Mouse (Mus musculus) MEL-GATA-1-ER (cell line): ENCODE measurements around the gene Pou2af1.
A peak's percentile ranks its signal among the peaks of the same experiment; 100 is the strongest.

Experiments used
- DNase-seq: peaks from one replicate; pipeline ENCODE4 v3.0.0-alpha.2; 2012; ENCODE audit warnings: low read depth; ENCODE audit errors: extremely low read depth

Pou2af1 gene

DNA sequence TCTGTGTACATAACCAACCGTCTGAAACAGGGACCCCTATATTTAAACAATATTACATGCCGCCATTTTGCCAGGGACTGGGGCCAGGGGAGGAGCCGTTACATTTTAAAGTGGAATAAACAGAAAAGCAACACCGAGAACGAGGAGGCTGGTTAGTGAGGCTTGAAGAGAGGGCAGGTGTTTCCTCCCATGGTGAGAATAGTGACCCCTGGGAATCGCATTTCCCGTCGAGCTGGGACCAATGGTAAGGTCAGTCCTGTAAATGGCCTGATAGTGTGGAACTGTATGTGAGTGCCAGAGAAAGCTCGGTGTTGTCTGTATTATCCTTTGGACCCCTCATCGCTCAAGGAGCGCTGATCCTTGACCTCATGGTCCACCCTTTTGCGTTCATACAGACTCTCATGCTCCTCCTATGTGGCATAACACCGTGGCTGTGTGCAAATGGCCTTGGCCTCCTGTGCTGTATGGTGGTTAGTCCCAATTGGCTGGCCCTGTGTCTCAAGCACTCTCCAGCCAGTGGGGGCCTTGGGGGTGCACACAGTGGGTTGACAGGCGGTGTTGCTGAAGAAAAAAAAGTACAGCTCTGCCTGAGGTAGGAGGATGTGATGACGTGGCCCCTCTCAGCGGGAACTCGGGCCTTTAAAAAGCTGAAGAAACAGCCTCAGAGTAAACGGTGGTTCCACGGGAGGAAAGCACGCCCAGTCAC, at the start of gene Pou2af1:
Gene Pou2af1 (plus strand): TSS at position 686 of the 706 bp plus-strand sequence.
- no peak for DNase-seq

DNA sequence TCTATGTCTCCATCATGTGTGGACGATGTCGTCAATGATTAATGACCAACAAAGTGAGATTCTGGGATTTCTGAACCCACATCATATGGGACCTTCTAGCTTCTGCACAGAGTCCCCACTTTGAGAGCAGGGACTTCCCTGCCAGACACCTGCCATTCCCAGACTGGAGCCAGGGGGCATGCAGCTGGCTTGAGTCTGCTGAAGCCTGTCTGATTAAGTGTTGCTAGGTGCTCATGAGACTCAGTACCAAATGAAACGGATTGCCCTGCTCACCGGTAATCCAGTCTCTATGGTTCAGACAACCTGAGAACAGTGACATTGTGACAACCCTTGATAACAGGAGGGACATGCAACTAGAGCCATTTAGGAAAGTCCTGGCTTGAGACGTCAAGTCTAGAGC, 49.5 kb upstream of the Pou2af1 start:
- DNase-seq: no peak

DNA sequence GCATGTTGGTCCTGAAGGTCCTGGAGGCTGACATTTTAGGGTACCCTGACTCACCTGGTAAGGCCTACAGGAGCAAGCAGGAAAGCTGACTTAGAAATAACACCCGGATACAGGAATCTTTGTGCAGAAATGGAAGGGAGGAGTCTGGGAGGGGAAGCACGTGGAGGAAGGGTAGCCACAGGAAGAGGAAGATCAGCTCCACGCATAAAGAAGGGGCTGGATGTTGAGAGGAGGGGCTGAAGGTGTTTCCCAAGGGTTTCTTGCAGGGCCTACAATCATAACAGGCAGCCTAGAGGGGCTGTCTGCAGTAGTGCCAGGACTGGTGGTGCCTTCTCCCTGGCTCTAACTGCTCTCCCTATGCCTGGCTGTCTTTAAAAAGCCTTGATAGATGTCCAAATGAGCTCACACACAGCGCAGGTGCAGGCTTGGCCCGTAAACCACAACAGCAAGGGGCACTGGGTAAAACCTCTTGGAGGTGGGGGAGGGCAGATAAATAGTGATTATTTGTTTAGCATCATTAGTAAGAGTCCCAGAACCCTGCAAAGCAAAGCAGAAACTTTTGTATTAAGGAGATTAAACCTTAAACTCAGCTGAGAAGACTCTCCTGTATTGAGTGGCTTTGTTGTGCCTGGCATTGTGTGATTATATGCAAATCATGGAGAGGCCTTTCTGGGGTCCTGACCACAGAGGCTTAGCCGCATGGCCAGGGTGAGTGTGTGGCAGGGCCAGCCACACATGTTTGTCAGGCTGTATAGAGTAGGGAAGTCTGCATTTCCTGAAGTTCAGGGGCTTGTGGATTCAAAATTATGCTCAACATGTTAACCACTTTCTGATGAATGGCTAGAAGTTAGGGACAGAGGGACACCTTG, 48.0 kb upstream of the Pou2af1 start, which contains the start of gene Gm32742:
Gene Gm32742 (minus strand): TSS at position 206 of the 869 bp plus-strand sequence.
- no peak for DNase-seq

DNA sequence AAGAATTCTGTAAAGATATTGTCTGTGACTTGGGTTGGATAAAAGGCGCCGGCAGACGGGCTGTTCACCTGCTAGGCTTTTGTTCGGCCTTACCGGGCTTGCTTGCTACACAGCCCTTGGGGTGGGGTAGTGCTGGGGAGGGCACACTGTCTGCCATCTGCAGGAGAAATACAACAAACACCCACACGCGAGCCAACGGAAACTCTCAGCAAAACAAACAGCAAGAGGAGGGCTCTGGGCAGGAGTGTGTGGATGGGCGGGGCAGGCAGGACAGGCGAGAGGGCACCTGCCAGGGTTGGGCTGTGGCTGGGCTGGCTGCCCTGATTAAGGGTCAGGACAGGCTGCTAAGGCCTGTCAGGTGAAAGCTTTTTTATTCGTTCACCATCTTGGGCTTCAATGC, 45.6 kb upstream of the Pou2af1 start:
- no peak for DNase-seq

DNA sequence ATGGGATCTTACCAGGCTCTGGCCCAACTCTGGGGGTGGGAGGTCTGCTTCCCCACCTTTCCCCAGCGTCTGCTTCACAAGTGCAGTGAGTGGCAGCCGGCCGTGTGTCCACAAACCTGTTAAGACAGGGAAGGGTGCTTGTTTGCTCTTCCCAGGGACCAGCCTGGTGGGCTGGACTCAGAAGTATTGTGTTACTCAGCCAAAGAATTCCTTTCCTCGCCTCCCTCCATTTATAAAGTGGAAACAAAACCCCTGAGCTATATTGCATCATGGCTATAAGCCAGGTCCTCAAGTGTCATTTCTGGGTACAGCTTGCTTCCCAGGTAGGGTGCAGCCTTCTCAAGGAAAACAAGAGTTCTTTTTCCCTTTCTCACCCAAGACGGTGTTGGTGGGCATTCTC, 44.8 kb upstream of the Pou2af1 start:
- no peak for DNase-seq

DNA sequence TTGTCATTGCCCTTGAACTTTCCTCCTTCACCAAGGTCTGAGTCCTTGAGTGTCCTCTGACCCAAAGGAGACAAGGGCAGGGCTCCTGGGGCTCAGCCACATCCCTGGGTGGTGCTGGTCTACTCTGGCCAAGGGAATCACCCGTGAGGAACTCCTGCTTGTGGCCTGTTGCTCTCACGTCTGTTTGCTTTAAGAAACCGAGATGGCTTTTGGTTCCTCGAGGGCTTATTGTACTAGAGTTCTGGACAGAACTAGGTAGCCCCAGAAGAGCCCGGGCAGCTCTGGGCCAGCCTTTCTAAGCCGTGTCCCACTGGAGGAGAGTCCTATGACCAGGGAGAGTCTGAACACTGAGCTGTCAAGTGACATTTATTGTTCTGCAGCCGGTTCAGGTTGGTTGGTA, 44.4 kb upstream of the Pou2af1 start:
- no peak for DNase-seq

DNA sequence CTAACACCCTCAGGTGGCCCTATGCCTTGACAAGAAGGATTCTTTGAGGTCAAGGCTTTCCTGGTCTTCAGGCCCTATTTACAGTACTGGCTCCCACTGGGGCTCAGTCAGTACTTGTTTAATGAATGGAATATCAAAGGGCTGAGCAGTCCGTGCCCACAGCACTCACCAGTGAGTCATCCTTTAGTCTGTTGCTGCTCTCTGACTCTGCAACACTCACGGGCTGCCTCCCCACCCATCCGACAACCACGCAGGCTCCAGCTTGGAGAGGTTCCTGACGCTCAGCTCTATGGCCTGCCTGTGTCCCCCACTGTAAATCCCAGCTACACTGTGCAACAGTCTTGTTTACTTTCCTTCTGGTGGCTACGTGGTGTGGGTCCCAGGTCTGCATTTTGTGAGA, 43.2 kb upstream of the Pou2af1 start:
- DNase-seq: no peak

DNA sequence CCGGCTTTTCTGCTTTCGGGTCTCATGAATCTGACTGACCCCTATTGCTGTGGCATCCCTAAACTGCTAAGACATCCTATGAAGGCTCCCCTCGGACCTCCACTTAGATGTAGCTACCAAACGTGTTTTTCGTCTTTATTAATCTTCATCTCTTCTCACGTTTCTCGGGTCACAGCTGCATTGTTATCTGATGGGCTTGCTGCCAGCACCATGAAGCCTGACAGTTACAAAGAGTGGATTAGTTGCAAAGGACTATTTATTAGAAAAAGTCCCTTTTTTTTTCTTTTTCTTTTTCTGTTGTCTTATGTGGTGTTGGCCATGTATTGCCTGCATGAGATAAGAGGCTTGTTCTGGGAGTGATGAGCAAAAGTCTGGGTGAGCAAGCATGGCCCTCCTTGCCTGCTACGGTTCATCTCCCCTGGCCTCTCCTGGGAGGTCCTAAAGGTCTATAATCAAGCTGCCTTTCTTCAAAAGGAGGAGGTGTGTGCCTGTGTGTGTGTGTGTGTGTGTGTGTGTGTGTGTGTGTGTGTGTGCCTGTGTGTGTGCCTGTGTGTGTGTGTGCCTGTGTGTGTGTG, 38.5 kb upstream of the Pou2af1 start:
- no peak for DNase-seq

GRCm38 (mm10) chr9:51175722-51176121, 37.8 kb upstream of the Pou2af1 start:
- DNase-seq: no peak

GRCm38 (mm10) chr9:51178297-51178696, 35.2 kb upstream of the Pou2af1 start:
- DNase-seq: no peak

DNA sequence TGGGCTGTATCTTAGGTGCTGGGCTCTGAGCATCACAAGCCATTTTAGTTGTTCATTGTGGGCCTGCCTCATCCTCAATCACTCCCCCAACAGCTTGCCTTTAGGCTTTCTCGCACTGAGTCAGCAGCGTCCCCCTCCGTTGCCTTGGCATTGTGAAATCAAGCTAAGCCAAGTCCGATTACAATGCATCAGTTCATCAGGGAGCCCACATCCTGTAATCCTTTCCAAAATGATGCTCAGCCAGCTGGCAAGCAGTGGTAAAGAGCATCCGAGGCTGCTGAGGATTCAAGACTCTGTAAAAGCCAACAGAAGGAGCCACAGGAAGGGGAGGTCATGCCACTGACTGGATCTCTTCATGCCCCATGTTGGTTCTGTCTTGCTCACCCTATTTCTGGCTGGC, 32.9 kb upstream of the Pou2af1 start:
- DNase-seq: no peak

DNA sequence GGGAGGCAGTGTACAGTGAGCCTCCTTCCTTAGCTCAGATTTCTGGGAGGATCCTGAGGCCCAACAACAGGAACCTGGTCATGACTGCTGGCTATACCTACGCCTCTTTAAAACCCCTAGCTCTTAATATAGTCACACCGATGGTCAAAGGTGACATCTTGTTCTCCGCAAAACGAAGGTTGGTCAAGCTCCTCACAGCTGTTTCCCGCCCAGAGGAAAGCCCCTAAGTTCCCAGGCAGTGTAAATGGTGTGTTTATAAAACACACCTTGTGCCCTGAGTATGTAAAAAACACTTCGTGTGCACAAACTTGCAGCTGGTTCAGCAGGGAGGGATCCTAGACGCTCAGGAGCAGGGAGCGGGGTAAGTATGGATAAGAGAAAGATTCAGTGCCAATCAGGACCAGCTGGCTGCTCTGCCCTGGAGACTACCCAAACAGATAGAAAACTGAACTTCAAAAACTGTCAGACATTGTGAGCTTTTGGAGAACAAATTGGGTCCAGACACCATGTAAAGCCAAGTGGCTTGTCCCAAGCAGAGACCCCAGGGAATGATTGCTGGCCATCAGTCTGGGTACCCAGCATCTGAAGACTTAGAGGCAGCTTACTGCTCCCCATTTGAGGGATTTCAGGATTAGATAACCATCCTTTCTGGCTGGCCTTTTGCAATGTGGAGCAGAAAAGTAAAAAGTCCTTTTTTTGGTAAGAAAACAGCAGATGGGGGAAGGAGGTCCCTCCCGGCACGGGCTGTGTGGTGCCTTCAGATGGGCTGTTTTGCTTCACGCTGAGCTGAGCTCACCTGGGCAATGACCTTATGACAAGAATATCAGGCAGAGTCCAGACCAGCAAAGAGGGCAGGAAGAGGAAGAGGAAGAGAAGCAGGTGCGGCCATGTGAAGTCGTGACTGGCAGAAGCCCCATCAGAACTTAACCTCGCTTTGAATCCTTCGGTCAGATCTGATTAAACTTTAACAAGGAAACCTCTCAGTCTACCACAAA, 30.5 kb upstream of the Pou2af1 start:
- DNase-seq: no peak

DNA sequence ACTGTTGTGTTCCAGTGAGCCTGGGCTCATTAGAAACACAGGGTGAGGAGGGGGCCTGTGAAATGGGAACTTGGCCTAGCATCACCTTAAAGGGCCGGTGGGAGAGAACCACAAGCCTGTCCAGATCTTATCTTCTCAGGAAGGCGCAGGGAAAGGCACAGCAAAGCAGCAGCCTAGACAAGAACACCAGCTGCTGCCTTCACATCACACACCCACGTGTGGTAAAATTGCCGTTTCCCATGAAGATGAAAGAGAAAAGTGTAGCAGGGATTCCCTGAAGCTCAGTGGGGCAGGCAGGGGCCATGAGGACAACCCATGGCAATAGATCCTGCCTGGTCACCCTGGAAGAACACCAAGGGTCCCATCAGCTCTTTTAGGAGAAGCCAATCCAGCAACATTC, 28.1 kb upstream of the Pou2af1 start:
- no peak for DNase-seq

DNA sequence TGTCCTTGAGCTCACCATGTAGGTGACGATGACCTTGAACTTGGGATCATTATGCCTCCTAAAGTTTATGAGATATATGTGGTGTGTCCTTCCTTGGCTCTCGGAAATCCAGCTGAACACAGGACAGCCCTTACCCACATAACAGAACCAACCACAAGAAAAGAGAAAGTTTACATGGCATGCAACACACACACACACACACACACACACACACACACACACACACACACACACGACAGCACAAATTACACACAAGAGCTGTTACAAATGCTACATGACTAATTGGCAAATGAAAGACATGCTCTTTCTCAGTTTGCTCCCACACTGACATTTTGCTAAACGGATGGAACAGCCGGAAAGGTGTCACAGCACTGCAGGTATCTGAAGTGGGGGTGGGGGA, 27.6 kb upstream of the Pou2af1 start:
- no peak for DNase-seq

DNA sequence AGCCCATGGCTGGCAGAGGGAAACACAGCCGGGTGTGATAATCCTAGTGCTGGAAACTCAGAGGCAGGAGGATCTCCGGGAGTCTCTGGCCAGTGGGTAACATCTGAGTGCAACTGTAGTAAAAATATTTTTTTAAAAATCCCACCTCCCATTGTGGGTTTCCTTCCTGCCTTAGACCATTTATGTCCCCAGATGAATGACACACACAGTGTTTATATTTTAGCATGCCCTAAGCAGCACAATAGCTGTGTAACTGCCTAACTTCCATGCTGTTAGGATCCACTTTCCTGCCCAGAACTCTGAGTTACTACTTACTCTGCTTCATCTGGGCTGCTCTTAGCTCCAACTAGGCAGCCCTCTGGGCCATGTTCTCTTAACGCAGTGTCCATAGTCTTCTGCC, 22.9 kb upstream of the Pou2af1 start:
- no peak for DNase-seq

DNA sequence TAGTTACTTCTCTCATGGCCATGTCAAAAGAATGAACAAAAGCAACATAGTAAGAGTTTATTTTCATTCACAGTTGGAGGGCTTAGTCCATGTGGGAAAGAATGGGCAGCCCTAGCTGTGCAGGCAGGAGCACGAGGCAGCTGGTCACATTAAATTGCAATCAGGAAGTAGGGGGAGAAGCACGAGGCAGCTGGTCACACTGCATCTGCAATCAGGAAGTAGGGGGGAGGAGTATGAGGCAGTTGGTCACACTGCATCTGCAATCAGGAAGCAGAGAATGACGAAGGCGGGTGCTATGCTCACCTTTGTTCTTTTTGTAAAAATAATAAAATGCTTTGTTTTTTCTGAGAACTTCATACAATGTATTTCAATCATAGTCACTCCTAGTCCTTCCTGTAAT, 18.7 kb upstream of the Pou2af1 start:
- peak; percentile 55 for DNase-seq

DNA sequence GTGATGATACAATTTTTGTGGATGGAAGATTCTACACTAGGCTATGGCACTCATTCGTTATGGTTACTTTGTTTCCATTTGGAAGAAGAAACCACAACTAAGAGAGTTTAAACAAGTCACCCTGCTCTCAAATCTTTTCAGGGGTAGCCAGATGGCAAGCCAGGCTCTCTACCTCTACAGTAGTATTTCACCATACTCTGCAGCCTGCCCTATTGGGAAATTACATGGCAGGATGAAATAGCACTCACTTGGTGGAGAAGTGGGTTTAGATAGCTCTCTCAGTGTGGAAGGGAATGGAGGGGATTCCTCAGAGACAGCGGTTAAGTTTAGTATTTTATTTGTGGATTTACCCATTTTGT, 4.6 kb upstream of the Pou2af1 start:
- DNase-seq: no peak

GRCm38 (mm10) chr9:51211191-51211590, 2.3 kb upstream of the Pou2af1 start:
- DNase-seq: no peak

DNA sequence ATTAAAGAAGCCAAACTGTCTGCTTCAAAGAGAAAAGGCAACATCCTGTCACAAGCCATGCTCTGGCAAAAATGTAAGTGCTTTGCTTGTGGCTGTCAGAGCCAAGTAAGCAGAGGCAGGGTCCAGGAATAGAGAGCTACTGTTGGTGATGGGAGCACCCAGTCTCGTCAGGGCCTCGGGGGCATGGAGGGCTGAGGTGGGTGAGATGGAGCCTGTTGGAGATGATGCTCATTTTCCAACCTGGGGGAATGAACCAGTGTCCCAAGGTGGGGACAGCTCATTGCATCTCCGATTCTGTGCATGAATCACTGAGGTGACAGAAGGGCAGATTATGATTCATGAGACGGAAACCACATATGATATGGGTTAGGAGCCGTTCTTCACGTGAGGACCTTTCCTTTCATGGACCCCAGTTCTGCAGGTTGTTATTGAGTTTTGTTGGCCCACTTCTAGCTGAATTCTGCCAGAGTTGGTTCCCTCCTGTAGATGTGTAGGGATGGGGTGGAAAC, 275 bp downstream of the Pou2af1 start:
- no peak for DNase-seq

DNA sequence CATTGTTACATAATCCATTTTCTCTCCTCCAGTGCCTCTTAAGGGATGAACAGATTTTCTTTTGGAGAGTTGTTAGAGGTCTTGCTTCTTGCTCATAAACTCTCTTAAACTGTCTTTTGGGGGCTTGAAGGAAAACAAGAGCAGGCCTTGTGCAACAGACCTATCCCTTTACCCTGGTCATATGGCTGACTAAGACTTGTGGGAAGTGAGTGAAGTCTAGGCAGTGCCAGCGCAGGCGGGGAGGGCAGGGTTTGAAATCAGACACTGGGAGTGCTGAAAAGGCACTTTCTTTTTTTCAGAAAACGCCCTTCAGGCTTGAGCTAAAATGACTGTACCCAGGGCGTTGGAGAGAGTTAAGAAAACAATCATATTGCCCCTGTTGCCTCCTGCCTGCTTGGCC, 1.8 kb downstream of the Pou2af1 start:
- DNase-seq: no peak

DNA sequence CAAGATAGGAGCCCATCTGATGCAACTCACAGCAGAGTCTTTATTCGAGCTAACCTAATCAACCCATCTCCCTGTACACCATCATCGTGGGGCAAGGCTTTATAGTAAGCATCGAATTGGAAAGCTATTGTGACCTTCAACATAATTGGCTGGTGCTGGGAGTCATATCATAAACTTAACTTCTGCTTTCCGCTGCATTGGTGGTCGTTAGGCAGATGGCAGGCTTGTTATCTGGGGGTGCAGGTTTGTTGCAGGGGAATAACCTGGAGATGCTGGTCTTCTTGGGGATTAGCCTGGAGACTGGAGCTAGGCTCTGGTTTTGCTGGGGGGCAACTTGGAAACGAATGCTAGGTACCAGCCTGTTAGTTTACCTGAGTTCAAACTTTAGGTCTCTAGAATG, 2.4 kb downstream of the Pou2af1 start:
- peak; percentile 32 for DNase-seq
